Mouse (Mus musculus) liver, postnatal 0 days (tissue): Measurements from ENCODE around the gene Stk32b. TPM values are rescaled to one million over a fixed set of nuclear protein-coding genes. Genes with fewer than 3 reads are reported as not detected.

ENCODE experiments used
- ATAC-seq: fragments of 200-750 bp; cut with Nextera tagmentation; 2 replicates; pipeline ENCODE4 v1.8.0; 2017; ENCODE audit warnings: mild to moderate bottlenecking, moderate library complexity
- DNase-seq: peaks from one replicate; pipeline ENCODE4 v3.0.0-alpha.2; 2016
- H3K27ac ChIP-seq: fragments of 300-500 bp; sonication (generic); 2 replicates; pipeline ENCODE4 v1.5.1; 2014; ENCODE audit warnings: antibody characterized with exemption, moderate library complexity, mild to moderate bottlenecking, low read depth
- H3K27me3 ChIP-seq: fragments of 300-500 bp; sonication (generic); 2 replicates; pipeline ENCODE4 v1.6.1; 2014; ENCODE audit warnings: low read length, control low read depth, mixed read lengths; ENCODE audit not compliant: insufficient read depth
- H3K36me3 ChIP-seq: fragments of 300-500 bp; sonication (generic); replicated peaks from 2 replicates; pipeline ENCODE4 v1.6.1; 2014; ENCODE audit warnings: mild to moderate bottlenecking, control low read depth, low read length, moderate library complexity, mixed read lengths; ENCODE audit not compliant: insufficient read depth
- H3K4me1 ChIP-seq: fragments of 300-500 bp; sonication (generic); 2 replicates; pipeline ENCODE4 v1.6.1; 2014; ENCODE audit warnings: antibody characterized with exemption, mild to moderate bottlenecking, control low read depth; ENCODE audit not compliant: insufficient read depth
- H3K4me2 ChIP-seq: fragments of 300-500 bp; sonication (generic); 2 replicates; pipeline ENCODE4 v1.6.1; 2014; ENCODE audit warnings: low read depth, mild to moderate bottlenecking, low read length, moderate library complexity, mixed read lengths
- H3K4me3 ChIP-seq: fragments of 300-500 bp; sonication (generic); 2 replicates; pipeline ENCODE4 v1.5.1; 2014; ENCODE audit warnings: low read depth, low read length
- H3K9ac ChIP-seq: fragments of 300-500 bp; sonication (generic); replicated peaks from 2 replicates; pipeline ENCODE4 v1.6.1; 2014; ENCODE audit warnings: mild to moderate bottlenecking, moderate library complexity
- H3K9me3 ChIP-seq: fragments of 300-500 bp; sonication (generic); 2 replicates; pipeline ENCODE4 v1.6.1; 2016; ENCODE audit warnings: mild to moderate bottlenecking, control low read depth, low read length, mixed read lengths
- CTCF ChIP-seq: sonication (generic); IDR thresholded peaks from 2 replicates; pipeline ENCODE4 v1.5.1; 2016; ENCODE audit warnings: antibody characterized with exemption, low read depth
- EP300 ChIP-seq: IDR thresholded peaks from 2 replicates; pipeline ENCODE4 v1.6.1; 2016; ENCODE audit warnings: antibody characterized with exemption, low read depth, mild to moderate bottlenecking
- WGBS: fragments of 180-500 bp; shearing (Covaris S2); extraction: QIAGEN DNeasy Blood & Tissue Kit; methylation state at CpG from one replicate; pipeline ENCODE4 v1.1.7; 2014; ENCODE audit not compliant: insufficient replicate concordance; 5-methylcytosine and 5-hydroxymethylcytosine counted together
- polyA plus RNA-seq: library from polyadenylated mRNA; unstranded; fragments of >200 nt; fragmentation: Nextera tagmentation; extraction: Ambion mirVana; gene quantifications from 2 replicates; pipeline ENCODE4 v1.2.1, GENCODE M21; 2015

The Stk32b gene
- polyA plus RNA-seq, 1 experiment from 2014 or later: 0.05 TPM

GRCm38 (mm10) chr5:37611874-37612273 is 105.1 kb downstream of the Stk32b start:
- H3K9ac ChIP-seq: no peak overlapping the region
- ATAC-seq: no peak
- no peak overlapping the region for H3K27ac ChIP-seq
- H3K4me1 ChIP-seq: no peaks in the 10 kb centered on the region
- no peaks in the 10 kb centered on the region for H3K36me3 ChIP-seq
- H3K4me3 ChIP-seq: no peak overlapping the region
- TF ChIP-seq CTCF (no peak), EP300 (no peak)
- no peak overlapping the region for H3K4me2 ChIP-seq
- H3K9me3 ChIP-seq: no peaks in the 10 kb centered on the region
- WGBS: 66% methylated on average over 1 of the region's 1 CpGs
- DNase-seq: no peak
- no peaks in the 10 kb centered on the region for H3K27me3 ChIP-seq

GRCm38 (mm10) chr5:37599566-37599965 is 117.4 kb downstream of the Stk32b start:
- Histone ChIP-seq H3K9me3 (peaks cover 3% of the 10 kb centered on the region; the same call in 1 of the 2 replicates), H3K9ac (no peak overlapping the region), H3K4me2 (no peak overlapping the region), H3K27ac (no peak overlapping the region), H3K4me1 (no peaks in the 10 kb centered on the region), H3K36me3 (no peaks in the 10 kb centered on the region), H3K4me3 (no peak overlapping the region), H3K27me3 (no peaks in the 10 kb centered on the region)
- no peak for TF ChIP-seq EP300
- no peak for TF ChIP-seq CTCF
- ATAC-seq (no peak), DNase-seq (no peak)
- WGBS: 65% methylated on average over 1 of the region's 1 CpGs

- 75% methylated on average over 4 of the region's 4 CpGs for WGBS
- no peaks in the 10 kb centered on the region for H3K4me1 ChIP-seq
- H3K36me3 ChIP-seq: no peaks in the 10 kb centered on the region
- DNase-seq (no peak), ATAC-seq (no peak)
- no peaks in the 10 kb centered on the region for H3K27me3 ChIP-seq
- H3K9ac ChIP-seq: no peak overlapping the region
- peaks cover 3% of the 10 kb centered on the region; the same call in 1 of the 2 replicates for H3K9me3 ChIP-seq
- no peak overlapping the region for H3K4me2 ChIP-seq
- H3K27ac ChIP-seq: no peak overlapping the region
- H3K4me3 ChIP-seq: no peak overlapping the region
- no peak for TF ChIP-seq EP300
- no peak for TF ChIP-seq CTCF
Measured at GRCm38 (mm10) chr5:37598271-37598670, 118.7 kb downstream of the Stk32b start.

- no peaks in the 10 kb centered on the region for H3K36me3 ChIP-seq
- 74% methylated on average over 5 of the region's 5 CpGs for WGBS
- H3K9ac ChIP-seq: no peak overlapping the region
- DNase-seq (no peak), ATAC-seq (no peak)
- H3K4me2 ChIP-seq: no peak overlapping the region
- no peak overlapping the region for H3K27ac ChIP-seq
- no peak overlapping the region for H3K4me3 ChIP-seq
- H3K9me3 ChIP-seq: no peaks in the 10 kb centered on the region
- TF ChIP-seq EP300 (no peak), CTCF (no peak)
- H3K27me3 ChIP-seq: no peaks in the 10 kb centered on the region
- H3K4me1 ChIP-seq: no peaks in the 10 kb centered on the region
Measured at GRCm38 (mm10) chr5:37592411-37592810, 124.6 kb downstream of the Stk32b start.

- no peak overlapping the region for H3K27ac ChIP-seq
- no peak overlapping the region for H3K9ac ChIP-seq
- ATAC-seq (no peak), DNase-seq (no peak)
- 42% methylated on average over 5 of the region's 5 CpGs for WGBS
- no peaks in the 10 kb centered on the region for H3K9me3 ChIP-seq
- H3K27me3 ChIP-seq: no peaks in the 10 kb centered on the region
- H3K4me1 ChIP-seq: no peaks in the 10 kb centered on the region
- H3K36me3 ChIP-seq: no peaks in the 10 kb centered on the region
- H3K4me2 ChIP-seq: no peak overlapping the region
- TF ChIP-seq CTCF (no peak), EP300 (no peak)
- no peak overlapping the region for H3K4me3 ChIP-seq
Measured at GRCm38 (mm10) chr5:37587861-37588260, 129.1 kb downstream of the Stk32b start.

- Histone ChIP-seq H3K36me3 (no peaks in the 10 kb centered on the region), H3K27me3 (no peaks in the 10 kb centered on the region), H3K4me1 (no peaks in the 10 kb centered on the region), H3K4me2 (no peak overlapping the region), H3K9me3 (no peaks in the 10 kb centered on the region), H3K27ac (no peak overlapping the region), H3K9ac (no peak overlapping the region), H3K4me3 (no peak overlapping the region)
- TF ChIP-seq EP300 (no peak), CTCF (no peak)
- 69% methylated on average over 6 of the region's 6 CpGs for WGBS
- ATAC-seq: no peak
- DNase-seq: no peak
Measured at GRCm38 (mm10) chr5:37586071-37586470, 130.9 kb downstream of the Stk32b start.

- TF ChIP-seq EP300: no peak
- no peaks in the 10 kb centered on the region for H3K4me1 ChIP-seq
- H3K4me3 ChIP-seq: no peak overlapping the region
- no peak overlapping the region for H3K4me2 ChIP-seq
- DNase-seq (no peak), ATAC-seq (no peak)
- H3K9ac ChIP-seq: no peak overlapping the region
- no peaks in the 10 kb centered on the region for H3K9me3 ChIP-seq
- 57% methylated on average over 6 of the region's 6 CpGs for WGBS
- H3K27me3 ChIP-seq: no peaks in the 10 kb centered on the region
- H3K36me3 ChIP-seq: no peaks in the 10 kb centered on the region
- H3K27ac ChIP-seq: no peak overlapping the region
Measured at GRCm38 (mm10) chr5:37575427-37575826, 141.5 kb downstream of the Stk32b start.
